Comparison of ENCODE assay signal across 9 mouse cellular contexts in the genomic region with DNA sequence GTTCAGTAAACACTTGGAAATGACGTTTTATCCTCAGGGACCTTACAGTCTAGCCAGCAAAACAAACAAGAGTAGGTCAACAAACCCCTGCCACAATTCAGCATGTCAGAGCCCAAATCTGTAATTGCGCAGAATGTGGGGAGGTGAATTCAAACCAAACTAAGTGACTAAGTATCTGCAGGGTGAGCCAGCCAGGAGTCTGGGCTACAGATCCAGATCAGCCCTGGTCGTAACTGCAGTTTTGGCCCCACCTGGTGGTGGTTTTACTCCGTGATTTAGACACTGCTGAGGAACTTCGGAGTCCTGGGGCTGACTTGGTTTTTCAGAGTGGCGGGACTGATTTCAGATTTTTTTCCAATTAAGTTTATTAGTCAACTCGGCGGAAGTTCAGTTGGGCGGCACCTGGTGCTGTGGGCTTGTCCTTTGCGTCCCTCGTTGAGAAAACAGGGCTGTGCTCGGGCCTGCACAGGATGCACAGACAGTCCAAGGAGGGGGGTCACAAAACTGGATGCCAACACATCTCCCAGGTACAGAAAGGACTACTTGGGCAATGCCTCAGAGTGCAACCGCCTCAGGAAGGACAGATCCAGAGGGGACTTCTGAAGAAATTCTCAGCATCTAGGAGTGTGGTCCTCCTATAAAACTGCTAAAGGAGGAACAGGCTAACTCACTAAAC.
DNase-seq lines count a peak whose midpoint lies in the region; ATAC-seq and TF ChIP-seq lines count a peak whose summit lies in the region.
"Had no signal": no experiment of that assay in that cellular context is flagged by ENCODE, and none has a peak within 500 bp of the region (broad histone marks: within the 10 kb centered on the region; RNA-seq: fewer than 3 reads in every experiment).

No protein-coding gene starts in this region.

- no peak overlapping the region for H3K27ac ChIP-seq in midbrain, postnatal 0 days (ENCODE audit: low read depth, low read length)

- H3K4me1 ChIP-seq in midbrain, postnatal 0 days (ENCODE audit: insufficient read depth, low read length) = no peaks in the 10 kb centered on the region
- H3K4me1 ChIP-seq: megakaryocyte, embryonic 14.5 days had no signal

- H3K4me3 ChIP-seq in midbrain, postnatal 0 days (ENCODE audit: low read depth, low read length) = no peak overlapping the region
- H3K4me3 ChIP-seq: megakaryocyte, embryonic 14.5 days had no signal

- no peak overlapping the region for H3K9ac ChIP-seq in midbrain, postnatal 0 days (replicated peaks; ENCODE audit: low read length, poor library complexity, severe bottlenecking)

- H3K36me3 ChIP-seq in midbrain, postnatal 0 days (ENCODE audit: insufficient read depth, low read length) = no peaks in the 10 kb centered on the region

- 45% methylated on average over 13 of the region's 13 CpGs for WGBS in midbrain, postnatal 0 days

- no peaks in the 10 kb centered on the region for H3K27me3 ChIP-seq in midbrain, postnatal 0 days (ENCODE audit: insufficient read depth, low read length)
- H3K27me3 ChIP-seq: megakaryocyte, embryonic 14.5 days had no signal

- H3K9me3 ChIP-seq in midbrain, postnatal 0 days (ENCODE audit: low read length) = no peaks in the 10 kb centered on the region
- H3K9me3 ChIP-seq: megakaryocyte, embryonic 14.5 days had no signal

- peak; percentile 77 for TF ChIP-seq CTCF in midbrain, postnatal 0 days (IDR thresholded peaks at IDR 0.05)

- peak; percentile 52 to 62 for DNase-seq in heart, postnatal 10 days
- DNase-seq in heart, adult 8-10 months (ENCODE audit: low spot score) = no peak
- DNase-seq in cerebellum, postnatal 14 days = peak; percentile 81 to 87
- DNase-seq in frontal cortex, postnatal 10 days (ENCODE audit: low spot score in 2 of 2) = peak; percentile 54 to 77
- peak; percentile 66 for DNase-seq in kidney, adult 9 months
- DNase-seq in left cerebral cortex, postnatal 4 days = peak; percentile 83
- peak; percentile 86 for DNase-seq in midbrain, postnatal 0 days (ENCODE audit: low spot score)
- DNase-seq in urinary bladder, postnatal 25 days (ENCODE audit: low spot score) = peak; percentile 55

- peak; percentile 78 for ATAC-seq in midbrain, postnatal 0 days (ENCODE audit: low FRiP score)

- intact Hi-C loops in heart, postnatal 10 days (cut with DNase I) = loop anchor here (2.0 kb wide), 1 partner anchor 1379 kb away; no protein-coding TSS in a partner anchor
- intact Hi-C loops in left cerebral cortex, postnatal 4 days (cut with DNase I) = loop anchor here (5.0 to 10.0 kb wide), 2 partner anchors 58 to 1385 kb away; no protein-coding TSS in a partner anchor

- no peak overlapping the region for H3K4me2 ChIP-seq in midbrain, postnatal 0 days (ENCODE audit: low read depth, low read length, poor library complexity, severe bottlenecking)
